Mouse (Mus musculus) right cerebral cortex, postnatal 10 days (tissue): Measurements from ENCODE around the gene Atf2.

Source experiments
- DNase-seq, 2 experiments: peaks; one replicate each; pipeline ENCODE4 v3.0.0; 2021; ENCODE audit warnings: low spot score in 2 of 2

Atf2 gene

GRCm38 (mm10) chr2:73775683-73776310, 116.6 kb downstream of the Atf2 start:
- peak in 1 of 2 experiments; percentile 38 for DNase-seq

- peak; percentile 88 to 91 for DNase-seq
Measured at GRCm38 (mm10) chr2:73774786-73775682, 117.4 kb downstream of the Atf2 start, which contains the start of gene Chn1. TSS of gene Chn1 (minus strand) at chr2:73775346.

GRCm38 (mm10) chr2:73772945-73773344, 119.5 kb downstream of the Atf2 start:
- DNase-seq = no peak

GRCm38 (mm10) chr2:73768669-73769068, 123.8 kb downstream of the Atf2 start:
- no peak for DNase-seq
